Mouse (Mus musculus) lung, postnatal 4 days (tissue): ENCODE data around the gene Fibin.

Experiments used
- DNase-seq, 2 experiments: peaks; one replicate each; pipeline ENCODE4 v3.0.0; 2021

Gene Fibin

DNA sequence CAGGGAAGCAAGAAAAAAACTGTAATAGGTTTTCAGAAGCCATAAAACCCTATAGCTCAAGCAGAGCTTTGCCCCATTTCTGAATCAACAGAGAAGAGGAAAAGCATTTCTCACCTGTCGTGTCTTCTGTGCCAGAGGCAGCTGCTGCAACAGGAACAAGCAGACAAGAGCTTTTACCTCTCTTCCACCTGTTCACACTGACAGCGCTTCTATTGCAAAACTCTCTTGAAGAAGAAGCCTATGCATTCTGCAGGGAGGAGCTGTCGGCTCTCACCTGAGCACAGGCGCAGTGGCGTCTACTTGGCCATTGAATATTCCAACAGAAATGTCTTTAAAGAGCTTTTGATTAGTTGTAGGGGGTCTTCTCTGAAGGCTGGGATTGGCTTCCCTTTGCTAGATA lies 48.9 kb downstream of the Fibin start:
- DNase-seq = no peak

DNA sequence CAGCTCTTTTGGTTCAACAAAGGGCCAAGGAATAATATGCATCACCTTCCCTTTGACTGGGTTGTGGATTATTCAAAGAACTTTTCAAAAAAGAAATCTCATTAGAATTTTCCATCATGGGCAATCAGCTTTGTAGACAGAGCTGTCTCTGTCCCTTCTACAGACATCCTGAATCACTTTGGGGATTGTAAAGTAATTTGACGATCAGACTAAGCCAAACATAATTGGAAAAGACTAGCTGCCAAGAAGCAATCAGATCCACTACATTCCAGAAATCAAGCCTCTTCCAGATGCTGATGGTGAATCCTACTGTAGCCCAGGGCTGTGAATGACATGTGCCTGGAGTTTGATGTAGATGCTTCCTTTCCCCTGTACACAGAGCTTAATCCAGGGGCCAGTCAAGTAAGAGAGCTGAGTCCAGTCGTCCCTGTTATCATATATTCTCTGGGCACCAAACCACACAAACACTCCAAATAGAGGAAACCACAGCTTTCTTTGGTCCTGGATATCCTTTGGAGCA lies 49.6 kb downstream of the Fibin start:
- DNase-seq = no peak
